Mouse (Mus musculus) heart, adult 18-20 months (tissue): ENCODE results near the gene Vstm2l. TPM values are rescaled to one million over a fixed set of nuclear protein-coding genes. Genes with fewer than 3 reads are reported as not detected.

Experiments used
- total RNA-seq, 2 experiments: library from RNA; stranded (reverse); gene quantifications; 2 replicates each; pipeline ENCODE4 v1.2.3; 2021

Vstm2l gene
- total RNA-seq, 2 experiments from 2014 or later = 0.33 to 0.52 TPM

Other genes starting within 250 kb of the Vstm2l start
- gene Ctnnbl1, start 177.3 kb upstream of the Vstm2l start, total RNA-seq = 10 to 100 TPM; 11.6 TPM
- 10 to 100 TPM; 25.8 to 27.1 TPM for gene Tti1, start 113.8 kb downstream of the Vstm2l start, total RNA-seq
- 10 to 100 TPM; 26.1 to 33.0 TPM for gene Rprd1b, start 113.8 kb downstream of the Vstm2l start, total RNA-seq
- gene Tgm2, start 231.8 kb downstream of the Vstm2l start, total RNA-seq = 100 to 1,000 TPM; 247 to 266 TPM